Mouse (Mus musculus): ENCODE data around the gene Olfr38. TPM values are rescaled to one million over a fixed set of nuclear protein-coding genes. Genes with fewer than 3 reads are reported as not detected.

The Olfr38 gene
- polyA plus RNA-seq (2012; fragmentation: generic; extraction: Trizol): not detected

- no peak within 1 kb of the TSS for H3K4me3 ChIP-seq
- no peaks in the 10 kb centered on the region for H3K27me3 ChIP-seq (ENCODE audit: control insufficient read depth, insufficient read depth, insufficient read length)
- no peak within 1 kb of the TSS for H3K4me2 ChIP-seq (ENCODE audit: low read depth)
- H3ac ChIP-seq (ENCODE audit: control insufficient read depth, insufficient read length): no peak within 1 kb of the TSS
- TF ChIP-seq USF1 (IDR thresholded peaks at IDR 0.05; ENCODE audit: low read depth) (no peak), MYOG (IDR thresholded peaks at IDR 0.05; ENCODE audit: control insufficient read depth in 1 of 3, insufficient read depth in 1 of 3, insufficient read length in 2 of 3, low read depth in 2 of 3) (no peak), TCF3 (IDR thresholded peaks at IDR 0.05; ENCODE audit: insufficient read length, low read depth) (no peak), E2F4 (IDR thresholded peaks at IDR 0.05; ENCODE audit: insufficient read depth) (no peak), POLR2AphosphoS2 (IDR thresholded peaks at IDR 0.05; ENCODE audit: insufficient read length, low read depth) (no peak), TCF12 (IDR thresholded peaks at IDR 0.05; ENCODE audit: insufficient read depth, poor library complexity, severe bottlenecking) (no peak)
- H3K79me2 ChIP-seq (ENCODE audit: control insufficient read depth, insufficient read depth): no peaks in the 10 kb centered on the region
- no peaks in the 10 kb centered on the region for H3K36me3 ChIP-seq (ENCODE audit: control insufficient read depth, insufficient read depth)
These were observed at the start of gene Olfr38 for GRCm38 (mm10) chr6:42756104-42756503. Gene Olfr38, plus strand, starts transcription at chr6:42756404.

- no peaks in the 10 kb centered on the region for H3K79me2 ChIP-seq (ENCODE audit: control insufficient read depth, insufficient read depth)
- H3ac ChIP-seq (ENCODE audit: control insufficient read depth, insufficient read length): no peak within 1 kb of the TSS
- peak within 1 kb of the TSS; percentile 50 for H3K4me2 ChIP-seq (ENCODE audit: low read depth)
- H3K27me3 ChIP-seq (ENCODE audit: control insufficient read depth, insufficient read depth, insufficient read length): no peaks in the 10 kb centered on the region
- TF ChIP-seq MYOD1 (IDR thresholded peaks at IDR 0.05; ENCODE audit: control insufficient read depth in 1 of 3, insufficient read length in 2 of 3, low read depth in 2 of 3) (no peak), POLR2A (IDR thresholded peaks at IDR 0.05; ENCODE audit: insufficient read length, low read depth) (no peak), E2F4 (IDR thresholded peaks at IDR 0.05; ENCODE audit: insufficient read depth) (no peak), TCF3 (IDR thresholded peaks at IDR 0.05; ENCODE audit: insufficient read length, low read depth) (no peak), MYOG (IDR thresholded peaks at IDR 0.05; ENCODE audit: control insufficient read depth in 1 of 3, insufficient read depth in 1 of 3, insufficient read length in 2 of 3, low read depth in 2 of 3) (no peak), USF1 (IDR thresholded peaks at IDR 0.05; ENCODE audit: low read depth) (no peak), MAX (IDR thresholded peaks at IDR 0.05; ENCODE audit: low read depth) (no peak), SRF (IDR thresholded peaks at IDR 0.05; ENCODE audit: control insufficient read depth, insufficient read length, low read depth) (no peak), TCF12 (IDR thresholded peaks at IDR 0.05; ENCODE audit: insufficient read depth, poor library complexity, severe bottlenecking) (no peak), REST (IDR thresholded peaks at IDR 0.05; ENCODE audit: insufficient read depth, insufficient read length) (no peak), POLR2AphosphoS2 (IDR thresholded peaks at IDR 0.05; ENCODE audit: insufficient read length, low read depth) (no peak), CEBPB (IDR thresholded peaks at IDR 0.05; ENCODE audit: insufficient read depth, poor library complexity, severe bottlenecking) (no peak)
- peak within 1 kb of the TSS; percentile 20 for H3K4me3 ChIP-seq
- no peaks in the 10 kb centered on the region for H3K36me3 ChIP-seq (ENCODE audit: control insufficient read depth, insufficient read depth)
These were observed 46.7 kb upstream of the Olfr38 start, which contains the start of gene Tcaf1 for GRCm38 (mm10) chr6:42709291-42710211. Gene Tcaf1, minus strand, starts transcription at chr6:42710088.

GRCm38 (mm10) chr6:42714668-42715067 is 41.5 kb upstream of the Olfr38 start:
- Histone ChIP-seq H3K36me3 (ENCODE audit: control insufficient read depth, insufficient read depth) (no peaks in the 10 kb centered on the region), H3K4me3 (no peak overlapping the region), H3K79me2 (ENCODE audit: control insufficient read depth, insufficient read depth) (no peaks in the 10 kb centered on the region), H3K27me3 (ENCODE audit: control insufficient read depth, insufficient read depth, insufficient read length) (no peaks in the 10 kb centered on the region), H3ac (ENCODE audit: control insufficient read depth, insufficient read length) (no peak overlapping the region), H3K4me2 (ENCODE audit: low read depth) (no peak overlapping the region)
- TF ChIP-seq MAX (IDR thresholded peaks at IDR 0.05; ENCODE audit: low read depth): no peak

- Histone ChIP-seq H3K27me3 (ENCODE audit: control insufficient read depth, insufficient read depth, insufficient read length) (no peaks in the 10 kb centered on the region), H3K79me2 (ENCODE audit: control insufficient read depth, insufficient read depth) (no peaks in the 10 kb centered on the region), H3K36me3 (ENCODE audit: control insufficient read depth, insufficient read depth) (no peaks in the 10 kb centered on the region), H3K4me3 (no peak overlapping the region), H3ac (ENCODE audit: control insufficient read depth, insufficient read length) (no peak overlapping the region), H3K4me2 (ENCODE audit: low read depth) (peak overlapping the region; percentile 32)
- TF ChIP-seq TCF3 (IDR thresholded peaks at IDR 0.05; ENCODE audit: insufficient read length, low read depth) (no peak), POLR2AphosphoS2 (IDR thresholded peaks at IDR 0.05; ENCODE audit: insufficient read length, low read depth) (no peak), E2F4 (IDR thresholded peaks at IDR 0.05; ENCODE audit: insufficient read depth) (no peak), SRF (IDR thresholded peaks at IDR 0.05; ENCODE audit: control insufficient read depth, insufficient read length, low read depth) (no peak), TCF12 (IDR thresholded peaks at IDR 0.05; ENCODE audit: insufficient read depth, poor library complexity, severe bottlenecking) (peak; percentile 45), USF1 (IDR thresholded peaks at IDR 0.05; ENCODE audit: low read depth) (no peak), CEBPB (IDR thresholded peaks at IDR 0.05; ENCODE audit: insufficient read depth, poor library complexity, severe bottlenecking) (no peak), REST (IDR thresholded peaks at IDR 0.05; ENCODE audit: insufficient read depth, insufficient read length) (no peak), MYOD1 (IDR thresholded peaks at IDR 0.05; ENCODE audit: control insufficient read depth in 1 of 3, insufficient read length in 2 of 3, low read depth in 2 of 3) (peak; percentile 68 to 97 (median 97)), POLR2A (IDR thresholded peaks at IDR 0.05; ENCODE audit: insufficient read length, low read depth) (no peak), MAX (IDR thresholded peaks at IDR 0.05; ENCODE audit: low read depth) (no peak), MYOG (IDR thresholded peaks at IDR 0.05; ENCODE audit: control insufficient read depth in 1 of 3, insufficient read depth in 1 of 3, insufficient read length in 2 of 3, low read depth in 2 of 3) (peak in 1 of 3 experiments; percentile 40)
These were observed 38.2 kb upstream of the Olfr38 start for GRCm38 (mm10) chr6:42717973-42718372.

- no peaks in the 10 kb centered on the region for H3K27me3 ChIP-seq (ENCODE audit: control insufficient read depth, insufficient read depth, insufficient read length)
- TF ChIP-seq MYOG (IDR thresholded peaks at IDR 0.05; ENCODE audit: control insufficient read depth in 1 of 3, insufficient read depth in 1 of 3, insufficient read length in 2 of 3, low read depth in 2 of 3) (no peak), USF1 (IDR thresholded peaks at IDR 0.05; ENCODE audit: low read depth) (no peak), MAX (IDR thresholded peaks at IDR 0.05; ENCODE audit: low read depth) (no peak), POLR2AphosphoS2 (IDR thresholded peaks at IDR 0.05; ENCODE audit: insufficient read length, low read depth) (no peak), CEBPB (IDR thresholded peaks at IDR 0.05; ENCODE audit: insufficient read depth, poor library complexity, severe bottlenecking) (no peak), MYOD1 (IDR thresholded peaks at IDR 0.05; ENCODE audit: control insufficient read depth in 1 of 3, insufficient read length in 2 of 3, low read depth in 2 of 3) (no peak), TCF3 (IDR thresholded peaks at IDR 0.05; ENCODE audit: insufficient read length, low read depth) (no peak), POLR2A (IDR thresholded peaks at IDR 0.05; ENCODE audit: insufficient read length, low read depth) (no peak)
- H3ac ChIP-seq (ENCODE audit: control insufficient read depth, insufficient read length): no peak within 1 kb of the TSS
- no peak within 1 kb of the TSS for H3K4me2 ChIP-seq (ENCODE audit: low read depth)
- H3K79me2 ChIP-seq (ENCODE audit: control insufficient read depth, insufficient read depth): no peaks in the 10 kb centered on the region
- H3K36me3 ChIP-seq (ENCODE audit: control insufficient read depth, insufficient read depth): no peaks in the 10 kb centered on the region
- no peak within 1 kb of the TSS for H3K4me3 ChIP-seq
These were observed 17.1 kb upstream of the Olfr38 start, which contains the start of gene Olfr453 for GRCm38 (mm10) chr6:42739071-42739470. Gene Olfr453, plus strand, starts transcription at chr6:42739371.
